Mouse (Mus musculus): ENCODE results near the gene Pdcd2l. TPM values are rescaled to one million over a fixed set of nuclear protein-coding genes. Genes with fewer than 3 reads are reported as not detected.

Gene Pdcd2l
- 34.6 TPM for polyA plus RNA-seq (2017; shearing (Covaris generic))

DNA sequence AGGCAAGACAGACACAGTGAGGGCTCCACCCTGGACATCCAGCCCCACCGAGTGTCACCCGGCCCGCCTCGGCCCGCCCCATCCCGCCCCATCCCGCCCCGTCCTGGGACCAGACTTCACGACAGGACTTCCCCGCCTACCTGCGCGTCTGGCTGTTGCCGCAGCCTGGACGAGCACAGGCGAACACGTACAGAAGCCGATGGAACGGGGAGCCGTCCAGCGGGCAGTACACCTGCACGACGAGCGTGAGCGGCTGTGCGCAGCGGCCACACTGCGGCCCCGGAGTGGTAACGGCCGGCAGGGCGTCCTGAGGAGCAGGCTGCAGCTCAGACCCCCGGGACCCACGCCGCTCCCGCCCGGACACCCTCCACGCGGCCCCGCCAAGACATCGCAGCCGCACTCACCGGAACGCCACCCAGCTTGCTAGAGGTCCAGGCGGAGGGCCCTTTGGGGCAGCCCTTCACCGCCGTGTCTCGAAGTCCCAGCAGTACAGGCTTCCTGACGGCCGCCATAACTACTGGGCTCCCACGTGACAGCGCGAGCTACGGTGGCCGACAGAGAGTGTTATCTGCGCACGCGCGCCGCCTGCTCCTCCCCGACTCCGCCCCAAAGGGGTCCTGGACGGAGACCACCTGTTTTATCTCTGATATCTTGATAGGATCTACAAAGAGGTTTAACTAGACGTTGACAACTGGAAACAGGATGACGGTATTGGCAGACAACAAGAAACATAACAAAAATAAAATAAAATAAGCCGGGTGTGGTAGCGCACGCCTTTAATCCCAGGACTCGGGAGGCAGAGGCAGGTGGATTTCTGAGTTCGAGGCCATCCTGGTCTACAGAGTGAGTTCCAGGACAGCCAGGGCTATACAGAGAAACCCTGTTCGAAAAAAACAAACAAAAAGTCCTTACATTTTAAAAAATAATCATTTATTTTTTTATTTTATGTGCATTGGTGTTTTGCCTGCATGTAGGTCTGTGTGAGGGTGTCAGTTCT is at the start of gene Pdcd2l:
Gene Pdcd2l, minus strand, starts transcription at position 530 of the 997 bp plus-strand sequence.

DNA sequence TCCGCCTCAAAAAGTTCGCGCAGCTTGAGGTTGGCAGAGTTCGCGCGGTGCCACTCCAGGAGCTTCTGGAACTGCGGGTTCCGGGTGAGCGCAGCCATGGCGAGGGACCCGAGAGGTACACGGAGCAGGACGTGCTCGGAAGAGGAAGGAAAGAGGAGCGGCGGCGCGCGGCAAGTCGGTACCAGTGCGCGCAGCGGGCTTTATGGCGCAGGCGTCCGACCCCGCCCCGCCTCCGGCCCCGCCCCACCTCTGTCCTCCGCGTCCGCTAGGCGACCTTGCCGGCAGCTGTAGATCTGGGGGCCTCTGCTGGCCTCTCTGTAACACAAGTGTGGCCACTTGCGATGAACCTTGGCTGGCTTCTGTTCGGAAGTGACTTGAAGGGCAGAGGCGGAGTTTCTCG is 33.7 kb upstream of the Pdcd2l start, which contains the start of gene Gpi1:
Gene Gpi1, minus strand, starts transcription at position 221 of the 400 bp plus-strand sequence.

GRCm38 (mm10) chr7:34169454-34169853 is 27.0 kb downstream of the Pdcd2l start, which contains the start of gene Uba2:
Gene Uba2 (minus strand): TSS chr7:34169599.

Other genes starting within 250 kb of the Pdcd2l start
- gene Scgb2b27, start 182.7 kb downstream of the Pdcd2l start, polyA plus RNA-seq (2017; shearing (Covaris generic)): not detected
- gene Scgb1b27, start 175.2 kb downstream of the Pdcd2l start, polyA plus RNA-seq (2017; shearing (Covaris generic)): not detected
- not detected for gene Scgb1b30, start 101.2 kb downstream of the Pdcd2l start, polyA plus RNA-seq (2017; shearing (Covaris generic))
- not detected for gene Wtip, start 63.4 kb downstream of the Pdcd2l start, polyA plus RNA-seq (2017; shearing (Covaris generic))
- gene Uba2, start 27.1 kb downstream of the Pdcd2l start, polyA plus RNA-seq (2017; shearing (Covaris generic)): 103 TPM
- gene Gpi1, start 33.7 kb upstream of the Pdcd2l start, polyA plus RNA-seq (2017; shearing (Covaris generic)): 230 TPM
- not detected for gene Gm6096, start 54.4 kb upstream of the Pdcd2l start, polyA plus RNA-seq (2017; shearing (Covaris generic))
- 32.9 TPM for gene 4931406P16Rik, start 116.9 kb upstream of the Pdcd2l start, polyA plus RNA-seq (2017; shearing (Covaris generic))
- 158 TPM for gene Lsm14a, start 196.7 kb upstream of the Pdcd2l start, polyA plus RNA-seq (2017; shearing (Covaris generic))